Mouse (Mus musculus) heart, embryonic 11.5 days (tissue): ENCODE measurements around the gene Nolc1. TPM values are rescaled to one million over a fixed set of nuclear protein-coding genes. Genes with fewer than 3 reads are reported as not detected.
"Not testable (repeated sequence)": the region's sequence is repeated elsewhere in the genome, so short reads cannot be mapped to it uniquely, and the experiment has no call there.

Experiments used
- ATAC-seq: fragments of 200-750 bp; cut with Nextera tagmentation; replicated peaks from 2 replicates; pipeline ENCODE4 v1.8.0; 2017; ENCODE audit warnings: moderate library complexity; ENCODE audit not compliant: insufficient number of reproducible peaks, low FRiP score, low TSS enrichment
- H3K27ac ChIP-seq: fragments of 300-500 bp; sonication (generic); 2 replicates; pipeline ENCODE4 v1.5.1; 2014; ENCODE audit warnings: mild to moderate bottlenecking, low read depth, low read length
- H3K27me3 ChIP-seq: fragments of 300-500 bp; sonication (generic); 2 replicates; pipeline ENCODE4 v1.6.1; 2014; ENCODE audit warnings: mild to moderate bottlenecking, low read length, mixed read lengths; ENCODE audit not compliant: control insufficient read depth, insufficient read depth
- H3K36me3 ChIP-seq: fragments of 300-500 bp; sonication (generic); 2 replicates; pipeline ENCODE4 v1.6.1; 2014; ENCODE audit warnings: mild to moderate bottlenecking, low read length, moderate library complexity, mixed read lengths; ENCODE audit not compliant: control insufficient read depth, insufficient read depth
- H3K4me1 ChIP-seq: fragments of 300-500 bp; sonication (generic); 2 replicates; pipeline ENCODE4 v1.6.1; 2014; ENCODE audit warnings: low read length; ENCODE audit not compliant: control insufficient read depth, insufficient read depth
- H3K4me2 ChIP-seq: fragments of 300-500 bp; sonication (generic); 2 replicates; pipeline ENCODE4 v1.6.1; 2014; ENCODE audit warnings: mild to moderate bottlenecking, moderate library complexity
- H3K4me3 ChIP-seq: fragments of 300-500 bp; sonication (generic); 2 replicates; pipeline ENCODE4 v1.5.1; 2014; ENCODE audit warnings: low read depth, low read length
- H3K9ac ChIP-seq: fragments of 300-500 bp; sonication (generic); 2 replicates; pipeline ENCODE4 v1.6.1; 2014; ENCODE audit warnings: mild to moderate bottlenecking, low read depth, low read length, moderate library complexity
- H3K9me3 ChIP-seq: fragments of 300-500 bp; sonication (generic); replicated peaks from 2 replicates; pipeline ENCODE4 v1.6.1; 2016; ENCODE audit warnings: low read length; ENCODE audit not compliant: control insufficient read depth
- WGBS: fragments of 180-500 bp; shearing (Covaris S2); extraction: QIAGEN DNeasy Blood & Tissue Kit; methylation state at CpG from one replicate; pipeline ENCODE4 v1.1.7; 2014; ENCODE audit not compliant: insufficient replicate concordance; 5-methylcytosine and 5-hydroxymethylcytosine counted together
- polyA plus RNA-seq: library from polyadenylated mRNA; unstranded; fragments of >200 nt; fragmentation: Nextera tagmentation; extraction: Ambion mirVana; gene quantifications from 2 replicates; pipeline ENCODE4 v1.2.1, GENCODE M21; 2014

The Nolc1 gene
- polyA plus RNA-seq, 1 experiment from 2014 or later = 65.4 TPM

DNA sequence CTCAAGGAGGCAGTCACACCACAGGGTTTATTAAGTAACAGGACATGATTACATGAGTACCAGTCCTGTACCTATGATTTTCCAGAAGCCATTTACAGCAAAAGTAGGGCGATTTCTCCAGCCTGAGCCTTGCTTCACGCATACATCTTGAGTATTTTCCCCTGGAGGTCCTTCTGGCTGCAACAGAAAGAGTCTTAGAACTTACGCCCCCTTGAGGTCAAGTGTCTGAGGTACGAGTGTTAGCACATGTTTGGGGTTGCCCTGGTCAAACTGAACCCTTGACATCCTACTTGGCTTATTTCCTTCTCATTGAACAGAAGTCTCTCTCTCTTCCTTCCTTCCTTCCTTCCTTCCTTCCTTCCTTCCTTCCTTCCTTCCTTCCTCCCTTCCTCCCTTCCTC lies 39.0 kb downstream of the Nolc1 start:
- H3K4me1 ChIP-seq = no peaks in the 10 kb centered on the region
- H3K36me3 ChIP-seq = no peaks in the 10 kb centered on the region
- no peak overlapping the region for H3K9ac ChIP-seq
- no peak overlapping the region for H3K4me2 ChIP-seq
- no peak overlapping the region for H3K27ac ChIP-seq
- H3K27me3 ChIP-seq = no peaks in the 10 kb centered on the region
- no peak overlapping the region for H3K4me3 ChIP-seq
- 53% methylated on average over 4 of the region's 4 CpGs for WGBS
- ATAC-seq = no peak
- H3K9me3 ChIP-seq = no peaks in the 10 kb centered on the region

DNA sequence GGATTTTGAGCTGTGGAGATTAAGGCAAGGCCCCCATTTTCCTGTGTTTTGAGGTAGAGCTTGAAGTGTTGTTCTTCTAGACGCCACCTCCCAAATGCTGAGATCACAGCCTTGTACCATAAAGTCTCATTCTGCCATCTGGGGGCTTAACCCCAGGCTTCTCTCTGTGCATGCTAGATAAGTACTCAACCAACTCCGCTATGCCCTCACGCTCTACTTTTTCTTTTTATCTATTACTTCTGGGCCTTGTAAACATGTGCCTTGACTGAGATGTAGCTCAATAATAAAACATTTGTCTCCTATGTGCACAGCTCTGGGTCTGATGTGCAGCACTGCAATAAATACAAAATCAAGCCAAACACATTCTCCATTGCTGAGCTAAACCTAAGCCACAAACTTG lies 43.8 kb downstream of the Nolc1 start:
- WGBS = 86% methylated on average over 3 of the region's 3 CpGs
- ATAC-seq = no peak

DNA sequence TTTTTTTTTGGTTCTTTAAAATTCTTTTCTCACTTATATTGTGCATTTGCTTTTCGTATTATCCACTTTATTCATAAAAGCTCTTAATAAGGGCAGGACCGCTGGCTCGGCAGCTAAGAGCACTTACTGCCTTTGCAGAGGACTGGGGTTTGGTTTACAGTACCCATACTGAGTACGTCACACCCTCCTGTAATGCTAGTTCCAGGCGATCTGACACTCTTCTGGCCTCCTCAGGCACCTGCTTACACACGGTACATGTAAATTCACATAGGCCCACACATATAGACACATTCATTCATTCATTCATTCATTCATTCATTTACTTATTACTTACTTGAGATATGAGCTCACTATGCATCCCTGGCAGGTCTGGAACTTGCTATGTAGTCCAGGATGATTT lies 45.2 kb downstream of the Nolc1 start:
- Histone ChIP-seq H3K4me3 (no peak overlapping the region), H3K36me3 (no peaks in the 10 kb centered on the region), H3K4me2 (no peak overlapping the region), H3K27ac (no peak overlapping the region), H3K27me3 (no peaks in the 10 kb centered on the region), H3K9ac (no peak overlapping the region), H3K9me3 (no peaks in the 10 kb centered on the region), H3K4me1 (no peaks in the 10 kb centered on the region)
- ATAC-seq = no peak
- 76% methylated on average over 6 of the region's 6 CpGs for whole genome bisulfite sequencing

More for the DNA sequence above, 43.8 kb downstream of the Nolc1 start:
- Histone ChIP-seq H3K36me3 (no peaks in the 10 kb centered on the region), H3K9me3 (no peaks in the 10 kb centered on the region), H3K4me3 (no peak overlapping the region), H3K4me2 (no peak overlapping the region), H3K4me1 (no peaks in the 10 kb centered on the region), H3K9ac (no peak overlapping the region), H3K27ac (no peak overlapping the region), H3K27me3 (no peaks in the 10 kb centered on the region)

DNA sequence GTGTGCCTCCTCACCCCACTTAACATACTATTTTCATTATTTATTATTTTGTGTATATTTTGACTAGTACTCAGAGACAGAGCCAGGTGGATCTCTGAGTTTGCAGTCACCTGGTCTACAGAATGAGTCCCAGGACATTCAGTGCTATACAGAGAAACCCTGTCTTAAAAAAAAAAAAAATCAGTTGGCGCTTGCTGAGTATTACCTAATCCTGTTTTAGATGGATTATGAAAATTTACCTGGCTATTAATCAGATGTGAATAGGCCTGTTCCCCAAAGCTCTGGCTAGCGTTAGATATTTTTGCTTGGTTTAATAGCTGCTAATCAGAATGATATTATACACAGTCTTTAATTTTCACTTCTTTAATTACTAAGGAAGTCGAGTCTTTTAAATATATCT lies 48.2 kb downstream of the Nolc1 start:
- no peaks in the 10 kb centered on the region for H3K4me1 ChIP-seq
- no peaks in the 10 kb centered on the region for H3K36me3 ChIP-seq
- H3K27ac ChIP-seq = no peak overlapping the region
- no peak overlapping the region for H3K9ac ChIP-seq
- no peaks in the 10 kb centered on the region for H3K27me3 ChIP-seq
- 85% methylated on average over 3 of the region's 3 CpGs for WGBS
- H3K4me2 ChIP-seq = no peak overlapping the region
- H3K4me3 ChIP-seq = no peak overlapping the region
- ATAC-seq = no peak
- H3K9me3 ChIP-seq = no peaks in the 10 kb centered on the region

DNA sequence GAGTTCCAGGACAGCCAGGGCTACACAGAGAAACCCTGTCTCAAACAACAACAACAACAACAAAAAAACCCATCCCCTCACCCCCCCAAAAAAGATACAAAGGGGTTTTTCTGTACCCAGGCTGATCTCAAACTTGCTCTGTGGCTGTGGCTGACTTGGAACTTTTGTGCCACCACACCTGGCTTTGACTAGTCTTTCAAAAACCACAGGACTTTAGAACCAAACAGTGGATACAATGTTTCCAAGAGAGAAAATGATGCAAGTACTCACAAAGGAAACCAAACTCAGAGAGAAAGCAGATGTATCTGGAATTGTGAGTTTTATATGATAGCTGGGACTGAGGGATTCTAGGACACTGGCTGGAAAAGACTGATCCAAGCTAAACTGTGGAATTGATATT lies 49.0 kb downstream of the Nolc1 start:
- H3K27me3 ChIP-seq = no peaks in the 10 kb centered on the region
- no peak overlapping the region for H3K4me3 ChIP-seq
- no peak overlapping the region for H3K4me2 ChIP-seq
- H3K9me3 ChIP-seq = no peaks in the 10 kb centered on the region
- no peak overlapping the region for H3K9ac ChIP-seq
- ATAC-seq = no peak
- no peaks in the 10 kb centered on the region for H3K4me1 ChIP-seq
- no peaks in the 10 kb centered on the region for H3K36me3 ChIP-seq
- H3K27ac ChIP-seq = no peak overlapping the region

DNA sequence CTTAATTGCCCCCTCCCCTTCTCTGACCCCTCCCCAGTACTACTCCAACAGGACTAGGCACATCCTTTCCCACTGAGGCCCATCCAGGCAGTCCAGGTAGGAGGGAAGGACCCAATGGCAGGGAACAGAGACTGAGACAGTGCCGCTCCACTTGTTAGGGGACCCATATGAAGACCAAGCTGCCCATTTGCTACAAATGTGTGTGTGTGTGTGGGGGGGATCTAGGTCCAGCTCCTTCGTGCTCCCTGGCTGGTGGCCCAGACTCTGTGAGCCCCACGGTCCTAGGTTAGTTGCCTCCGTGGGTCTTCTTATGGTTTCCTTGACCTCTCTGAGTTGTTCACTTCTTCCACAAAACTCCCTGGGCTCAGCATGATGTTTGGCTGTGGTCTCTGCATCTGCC lies 50.6 kb downstream of the Nolc1 start:
- H3K27ac ChIP-seq = no peak overlapping the region
- no peak for ATAC-seq
- peaks cover 13% of the 10 kb centered on the region for H3K27me3 ChIP-seq

DNA sequence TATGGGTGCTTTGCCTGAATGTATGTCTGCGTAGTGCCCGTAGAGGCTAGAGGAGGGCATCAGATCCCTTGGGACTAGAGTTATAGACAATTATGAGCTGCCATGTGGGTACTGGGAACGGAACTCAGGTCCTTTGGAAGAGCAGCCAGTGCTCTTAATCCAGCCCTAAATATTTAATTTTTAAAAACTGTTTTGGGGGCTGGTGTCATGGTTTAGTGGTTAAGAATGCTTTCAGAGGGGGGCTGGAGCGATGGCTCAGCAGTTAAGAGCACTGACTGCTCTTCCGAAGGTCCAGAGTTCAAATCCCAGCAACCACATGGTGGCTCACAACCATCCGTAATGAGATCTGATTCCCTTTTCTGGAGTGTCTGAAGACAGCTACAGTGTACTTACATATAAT lies 54.1 kb downstream of the Nolc1 start:
- H3K9me3 ChIP-seq, H3K27ac ChIP-seq, H3K9ac ChIP-seq, H3K4me3 ChIP-seq, H3K4me2 ChIP-seq, ATAC-seq, H3K4me1 ChIP-seq, H3K36me3 ChIP-seq: not testable (repeated sequence)
- WGBS = 71% methylated on average over 6 of the region's 6 CpGs
- H3K27me3 ChIP-seq = peaks cover 45% of the 10 kb centered on the region

More for the DNA sequence above, 50.6 kb downstream of the Nolc1 start:
- H3K9me3 ChIP-seq = no peaks in the 10 kb centered on the region
- no peak overlapping the region for H3K4me3 ChIP-seq
- H3K4me2 ChIP-seq = no peak overlapping the region
- H3K36me3 ChIP-seq = no peaks in the 10 kb centered on the region
- WGBS = 71% methylated on average over 4 of the region's 4 CpGs
- H3K4me1 ChIP-seq = no peaks in the 10 kb centered on the region
- no peak overlapping the region for H3K9ac ChIP-seq

DNA sequence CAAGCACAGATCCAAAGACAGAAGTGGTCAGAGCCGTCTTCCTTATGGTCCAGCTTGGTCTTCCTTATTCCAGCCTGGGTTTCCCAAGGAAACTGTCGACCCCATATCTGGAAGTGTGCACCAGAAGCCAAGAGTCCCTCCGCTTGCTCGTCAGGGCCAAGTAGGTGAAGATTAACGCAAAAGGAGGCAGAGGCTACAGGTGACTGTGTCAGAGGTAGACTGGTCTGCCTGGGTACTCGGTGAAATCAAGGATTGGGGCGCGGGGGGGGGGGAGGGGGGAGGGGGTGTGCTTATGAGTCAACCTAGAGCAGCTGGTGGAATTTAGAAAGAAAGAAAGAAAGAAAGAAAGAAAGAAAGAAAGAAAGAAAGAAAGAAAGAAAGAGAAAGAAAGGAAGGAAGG lies 55.6 kb downstream of the Nolc1 start:
- Histone ChIP-seq H3K9me3 (no peaks in the 10 kb centered on the region), H3K4me3 (peak overlapping the region; percentile 34), H3K4me2 (peak overlapping the region; percentile 60), H3K27me3 (peaks cover 57% of the 10 kb centered on the region), H3K4me1 (0 out of 2 replicates have a peak, but pooled peaks cover 5% of the 10 kb centered on the region), H3K9ac (no peak overlapping the region), H3K27ac (no peak overlapping the region), H3K36me3 (no peaks in the 10 kb centered on the region)
- 9% methylated on average over 7 of the region's 8 CpGs for WGBS
- ATAC-seq = no peak

DNA sequence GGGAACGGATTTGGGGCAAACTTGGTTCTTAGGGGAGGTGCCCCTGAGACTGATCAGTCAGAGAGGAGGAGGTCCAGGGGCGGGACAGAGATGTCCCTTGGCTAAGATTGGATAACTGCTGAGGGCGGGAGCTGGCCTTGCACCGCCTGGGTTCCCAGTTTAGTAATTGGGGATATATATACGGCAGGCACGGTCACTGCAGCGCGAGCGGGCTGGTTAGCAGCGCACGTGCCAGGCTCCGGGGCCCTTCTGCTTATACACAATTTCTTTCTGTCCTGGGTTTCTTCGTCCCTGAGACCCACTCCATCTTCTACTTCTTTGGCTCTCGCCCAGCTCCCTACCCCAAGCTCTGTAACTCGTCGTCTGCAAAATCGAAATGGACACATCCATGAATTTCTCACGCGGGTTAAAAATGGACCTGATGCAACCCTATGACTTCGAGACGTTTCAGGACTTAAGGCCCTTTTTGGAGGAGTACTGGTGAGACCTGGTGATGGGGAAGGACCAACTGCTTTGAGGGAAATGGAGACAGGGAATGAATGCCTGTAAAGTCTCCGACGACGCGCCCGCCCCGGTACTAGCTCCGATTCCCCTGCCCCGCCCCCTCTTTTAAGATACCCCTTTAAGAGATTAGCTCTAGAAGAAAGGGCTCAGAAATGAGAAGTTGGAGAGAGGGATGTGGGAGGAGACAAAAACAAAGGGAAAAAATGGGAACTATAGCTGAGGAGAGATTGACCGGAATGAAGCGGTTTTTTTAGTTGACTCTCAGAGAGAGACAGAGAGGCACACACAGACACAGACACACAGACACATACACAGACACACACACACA lies 56.2 kb downstream of the Nolc1 start, which contains the start of gene Elovl3:
Gene Elovl3, plus strand, starts transcription at position 204 of the 832 bp plus-strand sequence.
- H3K4me2 ChIP-seq = peak within 1 kb of the TSS; percentile 60
- H3K36me3 ChIP-seq = no peaks in the 10 kb centered on the region
- 4% methylated on average over 31 of the region's 31 CpGs for WGBS

More for the DNA sequence above, 56.2 kb downstream of the Nolc1 start, which contains the start of gene Elovl3:
- Histone ChIP-seq H3K4me3 (peak within 1 kb of the TSS; percentile 34), H3K4me1 (peaks cover 10% of the 10 kb centered on the region), H3K9me3 (no peaks in the 10 kb centered on the region), H3K9ac (0 out of 2 replicates have a peak within 1 kb of the TSS, but pooled peaks have one; percentile 3), H3K27me3 (peaks cover 63% of the 10 kb centered on the region), H3K27ac (no peak within 1 kb of the TSS)
- no peak for ATAC-seq
